Mouse (Mus musculus) cortical plate, adult 2 months (tissue): ENCODE measurements around the gene Tmed1.

ENCODE experiments used
- CTCF ChIP-seq: fragments of 200-500 bp; IDR thresholded peaks from 2 replicates; pipeline ENCODE4 v1.5.1; 2011; ENCODE audit warnings: mild to moderate bottlenecking, control low read depth, low read length; ENCODE audit not compliant: insufficient read depth; ENCODE audit errors: extremely low read depth
- POLR2A ChIP-seq: fragments of 200-500 bp; IDR thresholded peaks from 2 replicates; pipeline ENCODE4 v1.6.1; 2011; ENCODE audit warnings: mild to moderate bottlenecking, low read length, control low read depth; ENCODE audit not compliant: insufficient read depth; ENCODE audit errors: extremely low read depth

- no peak for TF ChIP-seq CTCF
- TF ChIP-seq POLR2A: no peak
Measured at GRCm38 (mm10) chr9:21536501-21536900, 26.4 kb upstream of the Tmed1 start.
